Mouse (Mus musculus): ENCODE measurements at regions not wholly inside any gene's neighbourhood (a gene's known extent, or its start where the extent isn't known, plus 50 kb on each side); places are given as distances from the start of the nearest gene placed in this dataset.
A peak's percentile ranks its signal among the peaks of the same experiment; 100 is the strongest.

DNA sequence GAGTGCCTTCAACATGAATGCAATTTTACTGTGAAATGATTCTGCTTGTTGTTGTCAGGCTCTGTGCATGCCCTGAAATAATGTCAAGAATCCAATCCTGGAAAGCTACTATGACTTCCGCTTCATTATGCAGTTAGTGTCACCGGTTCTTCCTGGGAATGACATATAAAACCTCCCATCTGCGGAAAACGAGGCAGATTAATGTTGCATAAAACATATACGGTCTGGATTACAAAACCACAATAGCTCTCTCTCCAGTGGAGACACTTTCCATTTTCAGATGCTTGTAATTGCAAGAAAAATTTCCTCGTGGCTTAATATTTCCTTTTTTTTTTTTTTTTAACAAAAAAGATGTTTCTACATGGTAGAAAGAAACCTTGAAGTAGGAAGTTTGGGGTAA lies 198.2 kb upstream of the Chl1 start:
- DNase-seq (ENCODE audit: low spot score) = no peak

DNA sequence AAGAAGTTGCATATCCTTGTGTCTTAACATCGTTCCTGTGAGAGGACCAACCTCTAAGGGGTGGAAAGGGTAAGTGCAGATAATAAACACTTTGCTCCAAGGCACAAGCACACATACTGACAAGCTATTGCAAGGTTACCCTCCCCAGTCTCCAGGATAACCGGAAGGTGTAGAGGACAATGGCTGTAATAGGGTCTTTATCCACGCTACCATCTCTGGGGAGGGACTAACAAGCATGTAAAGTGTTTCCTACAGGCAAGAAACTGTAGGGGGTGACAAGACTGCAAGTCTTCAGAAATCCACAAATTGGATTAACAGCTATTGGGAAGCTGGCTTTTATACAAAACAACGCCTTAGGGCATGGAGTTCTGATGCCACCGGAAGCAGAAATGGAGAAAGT lies 197.5 kb upstream of the Chl1 start:
- DNase-seq (ENCODE audit: low spot score) = no peak

- no peak for DNase-seq (ENCODE audit: low spot score)
Measured at GRCm38 (mm10) chr6:103318081-103318480, 192.3 kb upstream of the Chl1 start.

- DNase-seq (ENCODE audit: low spot score) = no peak
Measured at GRCm38 (mm10) chr6:103318677-103319359, 191.6 kb upstream of the Chl1 start.

GRCm38 (mm10) chr6:103319964-103320363 lies 190.4 kb upstream of the Chl1 start:
- no peak for DNase-seq (ENCODE audit: low spot score)

GRCm38 (mm10) chr6:103320550-103320949 lies 189.8 kb upstream of the Chl1 start:
- no peak for DNase-seq (ENCODE audit: low spot score)

- DNase-seq (ENCODE audit: low spot score) = no peak
Measured at GRCm38 (mm10) chr6:103321058-103321457, 189.3 kb upstream of the Chl1 start.

DNA sequence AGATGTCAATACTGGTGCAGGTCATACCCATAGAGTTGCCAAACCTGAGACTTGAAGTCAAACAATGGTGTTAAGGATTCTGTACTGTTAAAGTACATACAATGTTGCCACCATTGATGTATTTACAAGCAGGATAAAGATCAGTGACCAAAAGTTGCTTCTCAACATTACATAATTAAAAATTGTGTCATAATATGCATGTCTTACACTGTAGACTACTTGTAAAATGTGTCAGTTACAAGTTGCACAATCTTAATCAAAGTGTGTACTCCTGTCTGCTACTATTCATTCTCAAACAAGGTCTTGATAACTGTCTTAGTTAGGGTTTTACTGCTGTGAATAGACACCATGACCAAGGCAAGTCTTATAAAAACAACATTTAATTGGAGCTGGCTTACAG lies 187.9 kb upstream of the Chl1 start:
- no peak for DNase-seq (ENCODE audit: low spot score)

DNA sequence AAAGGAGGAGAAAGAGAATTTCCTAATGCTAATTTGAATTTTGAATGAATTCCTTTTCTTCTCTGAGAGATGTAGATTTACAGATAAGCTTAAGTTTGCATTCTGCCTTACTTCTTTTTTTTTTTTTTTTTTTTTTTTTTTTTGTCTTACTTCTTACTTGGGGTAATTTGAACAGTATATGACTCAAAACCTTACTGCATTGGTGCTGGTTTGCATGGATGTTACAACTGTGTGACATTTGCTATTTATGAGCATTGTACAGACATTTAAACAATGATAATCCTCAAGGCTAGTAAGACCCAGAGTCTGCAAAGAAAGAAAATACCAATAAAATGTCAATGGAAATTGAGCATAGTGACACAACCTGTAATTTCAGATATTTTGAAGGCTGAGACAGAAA lies 174.7 kb upstream of the Chl1 start:
- DNase-seq (ENCODE audit: low spot score) = no peak

DNA sequence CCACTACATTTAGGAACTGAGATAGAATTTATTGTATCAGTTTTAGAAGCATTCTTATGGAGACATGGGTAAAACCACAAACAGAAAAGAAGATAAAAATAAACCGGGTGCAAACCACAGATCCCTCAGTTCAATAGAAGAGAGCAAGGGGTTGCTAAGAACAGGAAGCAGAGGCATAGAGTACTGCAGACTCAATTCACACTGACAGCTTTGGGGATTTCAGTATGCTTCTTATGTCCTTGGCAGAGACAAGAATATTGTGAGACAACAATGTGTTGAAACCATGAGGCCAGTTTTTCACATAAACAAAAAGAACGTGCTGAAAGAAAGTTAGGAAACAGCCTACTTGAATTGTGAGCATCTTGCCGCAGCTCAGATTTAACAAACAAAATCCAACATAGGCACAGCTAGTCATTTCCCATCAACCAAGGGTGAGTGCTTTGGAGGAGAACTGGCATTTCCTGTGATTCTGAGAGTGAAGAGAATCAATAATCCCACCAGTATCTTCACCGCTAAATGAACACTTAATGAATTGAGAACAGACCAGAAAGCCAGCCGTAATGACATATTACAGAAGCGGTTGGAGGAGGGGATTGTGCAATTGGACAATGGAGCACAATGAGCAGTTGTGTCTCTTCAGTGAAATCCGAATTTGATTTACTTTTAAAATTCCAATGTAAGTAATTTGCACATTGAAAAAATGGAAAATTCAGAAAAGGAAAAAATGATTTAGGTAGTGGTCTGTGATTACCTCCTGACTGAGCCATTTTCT lies 170.2 kb upstream of the Chl1 start:
- DNase-seq (ENCODE audit: low spot score) = no peak

GRCm38 (mm10) chr6:103343515-103343914 lies 166.9 kb upstream of the Chl1 start:
- no peak for DNase-seq (ENCODE audit: low spot score)

DNA sequence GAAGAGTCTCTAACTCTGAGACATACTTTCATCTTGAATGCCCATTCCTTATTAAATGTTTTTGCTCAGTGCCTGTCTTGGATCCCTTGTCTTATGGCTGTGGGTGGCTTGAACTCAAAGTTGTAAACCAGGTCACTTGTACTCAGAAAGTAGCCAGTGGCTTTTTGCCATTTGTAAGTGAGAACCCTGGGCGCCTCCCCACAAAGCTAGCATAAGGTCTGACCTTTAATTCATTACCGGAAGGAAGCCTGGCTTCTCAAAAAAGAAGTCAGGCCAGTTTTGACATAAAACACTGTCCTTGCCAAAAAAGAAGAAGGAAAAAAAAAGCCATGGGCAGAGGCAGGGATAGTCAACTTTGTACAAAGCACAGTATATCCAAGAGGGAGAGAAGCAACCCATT lies 166.0 kb upstream of the Chl1 start:
- peak; percentile 11 for DNase-seq (ENCODE audit: low spot score)

- DNase-seq (ENCODE audit: low spot score) = no peak
Measured at GRCm38 (mm10) chr6:103345195-103345594, 165.2 kb upstream of the Chl1 start.

DNA sequence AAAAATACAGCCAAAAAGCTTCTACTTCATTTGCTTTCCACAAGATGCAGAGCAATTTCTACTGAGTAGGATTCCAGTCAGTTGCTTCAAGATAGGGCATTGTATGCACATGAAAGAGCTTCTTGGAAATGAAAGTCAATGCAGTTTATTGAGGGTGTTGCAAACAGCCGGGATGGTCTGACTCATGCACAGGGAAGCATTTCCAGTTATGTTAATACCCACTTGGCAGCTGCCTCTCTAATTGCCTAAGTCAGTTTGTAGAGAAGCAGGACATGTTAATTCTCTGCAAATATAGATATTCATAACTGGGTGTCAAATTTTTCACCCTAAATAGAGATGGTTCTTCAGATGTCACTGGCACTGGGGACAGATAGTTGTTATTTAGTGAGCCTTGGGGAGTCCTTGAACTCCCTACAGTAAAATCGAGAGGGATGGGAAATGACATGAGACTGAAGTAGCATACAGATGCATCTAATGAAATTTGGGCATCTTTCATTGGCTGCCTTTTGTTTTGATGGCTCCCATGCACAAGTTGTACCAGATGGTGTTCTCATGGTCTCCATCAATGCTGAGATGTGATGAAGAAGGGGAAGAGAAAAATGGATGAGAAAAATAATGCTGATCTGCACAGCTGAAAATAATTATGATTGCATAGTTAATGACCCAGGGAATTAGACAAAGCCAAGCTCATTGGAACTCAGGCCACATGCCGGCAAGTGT lies 157.8 kb upstream of the Chl1 start:
- DNase-seq (ENCODE audit: low spot score) = no peak

DNA sequence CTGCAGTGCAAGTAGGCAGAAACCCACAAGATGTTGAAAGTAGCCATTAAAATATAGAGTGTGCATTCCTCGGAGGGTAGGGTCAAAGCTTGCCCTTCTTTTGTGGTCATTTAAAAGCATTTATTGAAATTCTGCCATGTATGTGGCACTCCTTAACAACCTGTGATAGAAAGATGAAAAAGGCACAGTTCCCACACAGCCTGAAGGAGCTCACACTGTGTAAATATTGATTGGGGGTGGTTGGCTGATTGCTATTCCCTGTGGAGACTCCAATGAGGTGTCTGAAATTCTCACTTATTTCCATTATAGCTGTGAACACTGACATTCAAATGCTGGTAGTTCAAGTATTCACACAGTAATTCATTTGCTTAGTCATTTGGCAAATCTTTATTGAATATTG lies 157.0 kb upstream of the Chl1 start:
- no peak for DNase-seq (ENCODE audit: low spot score)

DNA sequence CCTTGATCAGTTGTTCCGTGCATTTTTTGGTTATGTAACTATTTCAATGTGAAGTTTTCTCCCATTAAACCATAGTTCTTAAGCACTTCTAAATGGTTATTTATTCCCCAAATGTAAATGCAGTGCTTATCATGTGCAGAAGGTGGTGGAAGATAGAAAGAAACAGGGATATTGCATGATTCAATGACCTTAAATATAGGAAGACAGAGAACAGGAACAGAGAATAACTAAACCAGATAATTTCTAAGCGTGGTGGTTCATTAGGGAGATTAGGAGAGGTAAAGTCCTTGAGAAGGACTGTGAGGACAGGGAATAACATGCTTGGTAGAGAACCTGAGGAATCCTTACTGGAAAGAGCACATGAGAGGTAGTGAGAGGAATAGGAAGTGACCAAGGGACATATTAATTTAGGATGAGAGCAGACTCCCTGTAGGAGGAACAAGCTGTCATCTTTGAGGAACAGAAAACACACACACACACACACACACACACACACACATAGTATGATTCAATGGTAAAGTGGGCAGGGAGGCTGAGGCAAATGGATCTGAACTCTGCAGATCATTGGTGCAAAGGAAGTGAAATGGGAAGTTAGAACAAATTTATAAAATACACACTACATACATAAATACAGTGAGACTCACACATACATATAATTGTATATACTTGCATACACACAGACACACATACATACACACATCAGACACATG lies 143.4 kb upstream of the Chl1 start:
- DNase-seq (ENCODE audit: low spot score) = no peak

GRCm38 (mm10) chr6:103374956-103375355 lies 135.4 kb upstream of the Chl1 start:
- DNase-seq (ENCODE audit: low spot score) = no peak

GRCm38 (mm10) chr6:103377277-103377676 lies 133.1 kb upstream of the Chl1 start:
- no peak for DNase-seq (ENCODE audit: low spot score)

DNA sequence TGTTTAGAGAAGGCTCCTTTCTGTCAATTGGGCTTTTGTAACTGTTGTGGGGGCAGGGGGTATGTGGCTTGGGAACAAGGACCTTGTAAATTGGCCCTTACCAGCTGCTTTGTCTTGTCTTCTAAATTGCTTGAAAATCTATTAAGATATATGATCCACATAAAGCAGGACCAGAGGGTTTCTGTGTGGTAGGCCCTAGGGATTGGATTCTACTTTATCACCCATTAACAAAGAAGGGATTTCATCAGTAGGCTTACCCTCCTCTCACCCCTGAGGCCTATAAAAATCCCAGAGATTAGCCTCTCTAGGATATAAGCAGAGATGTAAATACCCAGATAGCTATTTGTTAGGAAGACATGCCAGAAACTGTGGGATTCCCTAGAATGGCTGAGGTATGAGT lies 132.3 kb upstream of the Chl1 start:
- no peak for DNase-seq (ENCODE audit: low spot score)

- DNase-seq (ENCODE audit: low spot score) = no peak
Measured at GRCm38 (mm10) chr6:103381030-103381429, 129.4 kb upstream of the Chl1 start.

- DNase-seq (ENCODE audit: low spot score) = no peak
Measured at GRCm38 (mm10) chr6:103381930-103382329, 128.5 kb upstream of the Chl1 start.

DNA sequence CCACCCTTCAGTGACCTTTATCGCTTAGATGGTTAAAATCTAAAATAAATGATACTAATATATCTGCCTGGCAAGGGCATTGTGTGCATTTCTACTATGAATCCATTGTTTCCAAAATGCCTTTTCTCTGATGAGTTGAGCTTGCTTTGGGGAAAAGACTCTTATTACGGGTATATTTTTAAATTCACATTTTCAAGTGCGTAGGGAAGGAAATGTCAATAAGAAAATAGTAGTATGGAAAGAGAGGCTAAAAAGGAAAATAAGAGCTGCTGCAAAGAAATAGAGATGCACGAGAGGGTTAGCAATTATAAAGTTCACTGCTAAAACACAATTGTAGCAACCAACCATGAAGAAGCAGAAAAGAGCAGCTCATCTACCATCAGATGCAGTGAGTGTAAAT lies 123.8 kb upstream of the Chl1 start:
- no peak for DNase-seq (ENCODE audit: low spot score)
